Mouse (Mus musculus) retina, adult 2 months (tissue): ENCODE measurements around the gene Fbxl18.
A peak's percentile ranks its signal among the peaks of the same experiment; 100 is the strongest.

Source experiments
- DNase-seq: peaks from one replicate; pipeline ENCODE4 v3.0.0-alpha.2; 2012; ENCODE audit warnings: low read depth, low spot score

Gene Fbxl18

GRCm38 (mm10) chr5:142894918-142895613 is at the start of gene Fbxl18:
Gene Fbxl18 (minus strand): TSS chr5:142895421.
- DNase-seq, result peak; percentile 83

- DNase-seq, result no peak
Observed at GRCm38 (mm10) chr5:142940393-142940792, 45.2 kb upstream of the Fbxl18 start.

- DNase-seq, result no peak
Observed at GRCm38 (mm10) chr5:142937956-142938727, 42.9 kb upstream of the Fbxl18 start.

GRCm38 (mm10) chr5:142936336-142936719 is 41.1 kb upstream of the Fbxl18 start:
- DNase-seq, result peak; percentile 48

- DNase-seq, result peak; percentile 68
Observed at GRCm38 (mm10) chr5:142935642-142936335, 40.6 kb upstream of the Fbxl18 start.

GRCm38 (mm10) chr5:142932731-142933130 is 37.5 kb upstream of the Fbxl18 start:
- no peak for DNase-seq

GRCm38 (mm10) chr5:142932084-142932685 is 37.0 kb upstream of the Fbxl18 start:
- DNase-seq, result peak; percentile 30

GRCm38 (mm10) chr5:142931241-142931745 is 36.1 kb upstream of the Fbxl18 start:
- no peak for DNase-seq

GRCm38 (mm10) chr5:142929400-142929752 is 34.2 kb upstream of the Fbxl18 start:
- DNase-seq, result no peak

- no peak for DNase-seq
Observed at GRCm38 (mm10) chr5:142928749-142929399, 33.7 kb upstream of the Fbxl18 start.

- DNase-seq, result no peak
Observed at GRCm38 (mm10) chr5:142927341-142927930, 32.2 kb upstream of the Fbxl18 start.

GRCm38 (mm10) chr5:142926940-142927228 is 31.7 kb upstream of the Fbxl18 start:
- no peak for DNase-seq

GRCm38 (mm10) chr5:142926204-142926939 is 31.2 kb upstream of the Fbxl18 start:
- no peak for DNase-seq

- no peak for DNase-seq
Observed at GRCm38 (mm10) chr5:142924336-142924959, 29.2 kb upstream of the Fbxl18 start.

- no peak for DNase-seq
Observed at GRCm38 (mm10) chr5:142923781-142924180, 28.6 kb upstream of the Fbxl18 start.

- no peak for DNase-seq
Observed at GRCm38 (mm10) chr5:142922251-142922650, 27.0 kb upstream of the Fbxl18 start.

- DNase-seq, result no peak
Observed at GRCm38 (mm10) chr5:142921074-142921459, 25.8 kb upstream of the Fbxl18 start.

GRCm38 (mm10) chr5:142920311-142921073 is 25.3 kb upstream of the Fbxl18 start:
- no peak for DNase-seq

- DNase-seq, result no peak
Observed at GRCm38 (mm10) chr5:142917402-142917801, 22.2 kb upstream of the Fbxl18 start.
